Mouse (Mus musculus) stomach, postnatal 0 days (tissue): ENCODE results near the gene Tcp1. TPM values are rescaled to one million over a fixed set of nuclear protein-coding genes. Genes with fewer than 3 reads are reported as not detected.
"Not testable (repeated sequence)": the region's sequence is repeated elsewhere in the genome, so short reads cannot be mapped to it uniquely, and the experiment has no call there.

Experiments used
- ATAC-seq: fragments of 200-750 bp; cut with Nextera tagmentation; 2 replicates; pipeline ENCODE4 v1.8.0; 2017; ENCODE audit not compliant: low FRiP score, low TSS enrichment
- DNase-seq: peaks from one replicate; pipeline ENCODE4 v3.0.0-alpha.2; 2016; ENCODE audit warnings: low spot score
- H3K27ac ChIP-seq: fragments of 300-500 bp; sonication (generic); replicated peaks from 2 replicates; pipeline ENCODE4 v1.5.1; 2014; ENCODE audit warnings: mild to moderate bottlenecking, control low read depth
- H3K27me3 ChIP-seq: fragments of 300-500 bp; sonication (generic); 2 replicates; pipeline ENCODE4 v1.6.1; 2014; ENCODE audit warnings: low read length; ENCODE audit not compliant: control insufficient read depth, insufficient read depth
- H3K36me3 ChIP-seq: fragments of 300-500 bp; sonication (generic); 2 replicates; pipeline ENCODE4 v1.6.1; 2014; ENCODE audit warnings: low read length, mixed read lengths; ENCODE audit not compliant: control insufficient read depth, insufficient read depth
- H3K4me1 ChIP-seq: fragments of 300-500 bp; sonication (generic); replicated peaks from 2 replicates; pipeline ENCODE4 v1.6.1; 2014; ENCODE audit warnings: antibody characterized with exemption; ENCODE audit not compliant: control insufficient read depth, insufficient read depth
- H3K4me2 ChIP-seq: fragments of 300-500 bp; sonication (generic); replicated peaks from 2 replicates; pipeline ENCODE4 v1.6.1; 2014; ENCODE audit warnings: low read depth, mild to moderate bottlenecking, control low read depth, moderate library complexity
- H3K4me3 ChIP-seq: fragments of 300-500 bp; sonication (generic); 2 replicates; pipeline ENCODE4 v1.5.1; 2014; ENCODE audit warnings: low read depth, low read length, control low read depth
- H3K9ac ChIP-seq: fragments of 300-500 bp; sonication (generic); 2 replicates; pipeline ENCODE4 v1.6.1; 2014; ENCODE audit warnings: mild to moderate bottlenecking, low read length, control low read depth, mixed read lengths
- H3K9me3 ChIP-seq: fragments of 300-500 bp; sonication (generic); 2 replicates; pipeline ENCODE4 v1.6.1; 2016; ENCODE audit warnings: low read length; ENCODE audit not compliant: control insufficient read depth
- CTCF ChIP-seq: IDR thresholded peaks from 2 replicates; pipeline ENCODE4 v1.5.1; 2016; ENCODE audit warnings: antibody characterized with exemption, low read depth, mild to moderate bottlenecking, moderate library complexity
- EP300 ChIP-seq: optimal IDR thresholded peaks from 2 replicates; pipeline ENCODE3; 2016; ENCODE audit warnings: antibody characterized with exemption
- WGBS: fragments of 180-500 bp; shearing (Covaris S2); extraction: QIAGEN DNeasy Blood & Tissue Kit; methylation state at CpG from one replicate; pipeline ENCODE4 v1.1.7; 2014; 5-methylcytosine and 5-hydroxymethylcytosine counted together
- polyA plus RNA-seq: library from polyadenylated mRNA; unstranded; fragments of >200 nt; fragmentation: Nextera tagmentation; extraction: Ambion mirVana; gene quantifications from 2 replicates; pipeline ENCODE4 v1.2.1, GENCODE M21; 2015

Tcp1 gene
- polyA plus RNA-seq, 1 experiment from 2014 or later: 240 TPM

DNA sequence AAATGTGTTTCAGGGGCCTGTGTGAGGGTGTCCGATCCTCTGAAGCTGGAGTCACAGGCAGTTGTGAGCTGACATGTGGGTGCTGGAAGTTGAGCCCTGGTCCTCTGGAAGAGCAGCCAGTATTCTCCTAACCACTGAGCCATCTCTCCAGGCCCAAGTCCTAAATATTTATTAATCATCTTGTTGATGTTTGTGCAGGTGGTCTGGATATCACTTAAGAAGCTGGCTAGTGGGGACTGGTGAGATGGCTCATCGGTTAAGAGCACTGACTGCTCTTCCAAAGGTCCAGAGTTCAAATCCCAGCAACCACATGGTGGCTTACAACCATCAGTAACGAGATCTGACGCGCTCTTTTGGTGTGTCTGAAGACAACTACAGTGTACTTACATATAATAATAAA is 34.2 kb downstream of the Tcp1 start:
- Histone ChIP-seq H3K4me2 (no peak overlapping the region), H3K4me1 (no peaks in the 10 kb centered on the region), H3K4me3 (no peak overlapping the region), H3K27me3 (no peaks in the 10 kb centered on the region), H3K9me3 (no peaks in the 10 kb centered on the region), H3K36me3 (peaks cover 6% of the 10 kb centered on the region), H3K27ac (no peak overlapping the region), H3K9ac (no peak overlapping the region)
- TF ChIP-seq EP300 (no peak), CTCF (no peak)
- 90% methylated on average over 5 of the region's 5 CpGs for WGBS
- ATAC-seq (no peak), DNase-seq (no peak)

DNA sequence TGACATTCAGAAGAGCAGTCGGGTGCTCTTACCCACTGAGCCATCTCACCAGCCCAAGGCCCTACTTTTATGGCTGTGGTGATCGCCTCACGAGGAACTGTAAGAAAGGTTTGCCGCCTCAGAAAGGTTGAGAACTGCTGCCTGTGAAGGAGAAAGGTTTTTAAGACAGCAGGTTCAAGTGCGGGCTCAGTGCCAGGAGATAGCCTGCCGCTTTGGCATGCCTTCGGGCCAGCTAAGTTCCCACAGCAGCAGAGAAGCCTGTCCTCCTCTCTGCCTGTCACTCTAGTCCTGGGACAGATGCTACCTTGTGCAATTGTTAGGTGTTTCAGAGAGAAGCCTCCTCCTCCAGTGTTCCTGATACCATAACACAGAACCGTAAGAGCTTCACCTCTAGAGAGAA is 41.2 kb downstream of the Tcp1 start:
- H3K27ac ChIP-seq: no peak overlapping the region
- H3K9me3 ChIP-seq: no peaks in the 10 kb centered on the region
- H3K4me3 ChIP-seq: no peak overlapping the region
- no peaks in the 10 kb centered on the region for H3K4me1 ChIP-seq
- peaks cover 3% of the 10 kb centered on the region for H3K36me3 ChIP-seq
- H3K9ac ChIP-seq: no peak overlapping the region
- no peak overlapping the region for H3K4me2 ChIP-seq
- TF ChIP-seq CTCF: no peak
- TF ChIP-seq EP300: no peak
- DNase-seq (no peak), ATAC-seq (no peak)
- no peaks in the 10 kb centered on the region for H3K27me3 ChIP-seq
- WGBS: 88% methylated on average over 8 of the region's 8 CpGs

DNA sequence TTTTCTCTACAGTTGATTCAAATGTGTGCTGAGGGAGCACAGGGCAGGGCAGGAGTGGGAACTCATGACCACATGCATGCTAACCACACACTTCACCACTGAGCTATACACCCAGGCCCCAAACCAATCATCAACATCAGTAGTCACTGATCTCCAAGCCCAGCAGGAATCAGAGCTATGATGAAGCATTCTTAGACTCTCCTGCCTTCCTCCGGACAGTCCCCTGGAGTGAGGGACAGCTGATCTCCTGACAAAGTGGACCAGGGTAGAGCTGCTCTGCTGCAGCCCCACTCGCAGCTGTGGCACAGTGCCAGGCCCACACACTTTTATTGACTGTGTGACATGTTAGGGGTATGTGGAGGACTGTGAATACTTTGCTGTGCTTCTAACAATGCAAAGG is 43.9 kb downstream of the Tcp1 start:
- not testable (repeated sequence) for H3K27me3 ChIP-seq, H3K4me2 ChIP-seq, H3K27ac ChIP-seq, H3K9ac ChIP-seq, H3K4me3 ChIP-seq, H3K4me1 ChIP-seq, H3K9me3 ChIP-seq, DNase-seq, ATAC-seq, H3K36me3 ChIP-seq
- 29% methylated on average over 1 of the region's 2 CpGs for WGBS

DNA sequence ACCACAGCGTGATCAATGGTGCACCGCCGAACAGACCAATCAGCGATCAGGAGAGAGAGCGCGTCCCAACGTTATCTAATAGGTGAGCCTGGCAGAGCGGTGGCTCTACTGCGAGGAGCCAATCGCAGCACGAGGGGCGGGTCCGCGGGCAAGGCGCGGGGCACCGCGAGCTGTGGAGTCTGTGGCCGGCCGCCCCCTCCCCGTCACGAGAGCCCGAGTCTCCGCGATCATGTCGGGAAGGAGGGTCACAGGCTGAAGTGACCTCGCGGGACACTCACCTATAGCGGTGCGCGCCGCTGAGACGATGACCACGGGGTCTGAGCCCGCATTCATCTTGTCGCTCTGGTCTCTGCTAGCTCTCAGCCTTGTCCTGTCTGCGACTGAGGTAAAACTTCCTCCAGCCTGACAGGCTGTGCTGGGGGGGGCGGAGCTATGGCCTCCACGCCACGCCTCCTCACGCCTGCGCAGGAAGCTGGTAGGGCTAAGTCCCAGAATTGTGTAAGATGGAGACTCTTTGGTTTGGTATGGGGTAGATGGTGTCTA is 44.9 kb downstream of the Tcp1 start, which contains the start of gene Acat2:
Acat2 (minus strand) TSS at position 417 of the 543 bp plus-strand sequence.
- Histone ChIP-seq H3K4me3 (peak within 1 kb of the TSS; percentile 72), H3K4me2 (peak within 1 kb of the TSS; percentile 69), H3K27ac (peak within 1 kb of the TSS; percentile 81), H3K36me3 (no peaks in the 10 kb centered on the region), H3K27me3 (no peaks in the 10 kb centered on the region), H3K9ac (peak within 1 kb of the TSS; percentile 64), H3K9me3 (no peaks in the 10 kb centered on the region), H3K4me1 (no peaks in the 10 kb centered on the region)
- ATAC-seq: peak; percentile 98
- peak; percentile 94 for DNase-seq
- under 1% methylated on average over 40 of the region's 42 CpGs for WGBS
- TF ChIP-seq CTCF (no peak), EP300 (no peak)

DNA sequence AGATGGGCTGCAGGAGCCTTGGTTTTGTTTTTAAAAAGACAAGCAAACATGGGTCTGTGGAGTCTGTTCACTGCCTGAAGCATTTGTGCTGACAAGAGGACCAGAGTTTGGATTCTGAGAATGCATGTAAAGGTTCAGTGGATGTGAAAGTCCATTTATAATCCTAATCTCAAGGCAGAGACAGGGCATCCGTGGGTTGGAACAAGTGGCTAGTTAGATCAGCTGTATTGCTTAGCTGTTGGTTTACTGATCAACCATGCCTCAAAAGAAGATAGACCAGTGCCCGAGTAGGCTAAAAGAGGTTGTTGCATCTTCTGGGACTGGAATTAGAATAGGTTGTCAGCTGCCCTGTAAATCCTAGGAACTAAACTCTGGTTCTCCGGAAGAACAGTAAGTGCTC is 48.0 kb downstream of the Tcp1 start:
- ATAC-seq (no peak), DNase-seq (no peak)
- no peaks in the 10 kb centered on the region for H3K4me1 ChIP-seq
- peaks cover 8% of the 10 kb centered on the region; the same call in 1 of the 2 replicates for H3K36me3 ChIP-seq
- no peaks in the 10 kb centered on the region for H3K9me3 ChIP-seq
- H3K9ac ChIP-seq: no peak overlapping the region
- no peaks in the 10 kb centered on the region for H3K27me3 ChIP-seq
- H3K4me3 ChIP-seq: no peak overlapping the region
- 59% methylated on average over 3 of the region's 3 CpGs for WGBS
- no peak overlapping the region for H3K27ac ChIP-seq
- no peak overlapping the region for H3K4me2 ChIP-seq
- TF ChIP-seq EP300 (no peak), CTCF (no peak)

DNA sequence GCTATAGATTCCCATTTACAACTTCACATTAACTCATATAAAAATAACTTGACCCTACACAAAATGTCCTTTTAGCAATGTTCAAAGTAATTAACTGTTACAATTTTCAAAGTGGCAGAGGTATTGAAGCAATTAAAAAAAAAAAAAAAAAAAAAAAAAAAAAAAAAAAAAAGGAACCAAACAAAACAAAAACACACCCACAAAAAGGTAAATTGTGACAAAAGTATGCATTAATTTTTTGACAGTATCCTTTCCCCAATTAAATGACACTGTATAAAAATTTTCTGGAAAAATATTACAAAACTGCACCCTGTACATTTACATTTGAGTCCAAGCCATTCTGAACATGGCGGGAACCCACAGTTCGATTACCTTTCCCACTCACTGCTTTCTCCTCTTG is 51.7 kb downstream of the Tcp1 start:
- no peak for DNase-seq
- Histone ChIP-seq H3K36me3 (peaks cover 14% of the 10 kb centered on the region), H3K9ac (no peak overlapping the region), H3K4me3 (no peak overlapping the region), H3K9me3 (no peaks in the 10 kb centered on the region), H3K4me2 (no peak overlapping the region), H3K27ac (no peak overlapping the region), H3K27me3 (no peaks in the 10 kb centered on the region), H3K4me1 (no peaks in the 10 kb centered on the region)
- no peak for ATAC-seq
- TF ChIP-seq CTCF: no peak
- TF ChIP-seq EP300: no peak
- WGBS: 89% methylated on average over 2 of the region's 2 CpGs
